Mouse (Mus musculus) megakaryocyte, adult 5-6 weeks (primary cell): ENCODE results near the gene Hand1. TPM values are rescaled to one million over a fixed set of nuclear protein-coding genes. Genes with fewer than 3 reads are reported as not detected.
"Not testable (repeated sequence)": the region's sequence is repeated elsewhere in the genome, so short reads cannot be mapped to it uniquely, and the experiment has no call there.

Experiments used
- ATAC-seq: 2 replicates; pipeline ENCODE4 v1.8.0; 2016; ENCODE audit warnings: mild to moderate bottlenecking, inconsistent platforms; ENCODE audit not compliant: poor library complexity, severe bottlenecking
- total RNA-seq, 2 experiments: library from RNA; stranded (forward) in 1 of 2; stranded (reverse) in 1 of 2; fragments of 153-499, 151-499 nt in 1 of 2; fragments of 221-1000, 200-1000 nt in 1 of 2; gene quantifications; 2 replicates each; pipeline versions ENCODE4 v1.2.3 to v1.2.4; 2015 to 2017

The Hand1 gene
- total RNA-seq (2015) (not detected in 2 replicates), total RNA-seq (2017) (not detected in 2 replicates)

DNA sequence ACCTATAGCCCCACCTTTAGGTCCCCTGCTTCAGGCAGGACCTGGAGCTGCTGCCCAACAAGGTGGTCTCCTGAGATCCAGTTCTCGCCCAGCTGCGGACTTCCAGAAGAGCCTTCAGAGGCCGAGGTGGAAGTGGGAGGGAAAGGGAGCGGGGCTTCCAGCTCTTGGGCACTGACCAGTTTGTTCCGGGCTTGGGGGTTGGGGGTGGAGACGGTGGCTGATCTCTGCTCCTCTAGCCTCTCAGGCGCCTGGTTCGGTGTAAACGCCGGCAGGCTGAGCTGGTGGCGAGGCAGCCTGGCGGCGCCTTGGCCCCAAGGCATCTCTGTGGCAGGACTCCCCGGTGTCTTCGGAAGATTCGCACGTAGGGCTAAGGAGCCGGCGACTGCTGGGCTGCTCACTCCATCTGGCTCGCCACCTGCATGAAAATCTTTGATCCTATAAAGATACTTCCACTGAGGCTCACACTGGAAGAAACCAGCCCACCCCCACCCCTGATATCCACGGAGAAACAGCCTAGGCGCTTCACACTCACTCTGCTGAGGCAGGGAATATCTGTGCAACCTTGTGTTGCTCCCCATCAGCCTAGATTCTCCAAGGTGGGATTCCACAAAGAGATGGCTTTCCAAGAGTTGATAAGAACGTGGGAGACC, at the start of gene Hand1:
Gene Hand1 (minus strand): TSS at position 267 of the 650 bp plus-strand sequence.
- ATAC-seq = no peak

DNA sequence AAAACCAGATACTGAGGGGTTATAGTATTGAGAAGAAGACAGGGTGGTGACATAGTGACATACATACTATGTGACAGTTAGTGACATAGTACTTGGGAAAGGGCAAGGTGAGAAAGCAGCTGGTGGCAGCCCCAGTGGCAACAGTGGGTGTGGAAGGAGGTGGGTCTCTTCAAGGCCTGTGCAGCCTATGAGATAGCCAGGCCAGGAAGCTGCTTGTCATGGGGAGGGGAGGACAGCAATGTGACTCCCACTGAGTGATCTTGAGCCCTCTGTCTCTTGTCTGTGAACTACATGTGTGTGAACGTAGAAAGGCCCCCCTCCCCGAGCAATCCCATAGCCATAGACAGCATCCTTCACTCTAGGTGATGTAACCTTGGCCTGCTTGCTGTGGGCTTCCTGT, 43.5 kb upstream of the Hand1 start:
- no peak for ATAC-seq

DNA sequence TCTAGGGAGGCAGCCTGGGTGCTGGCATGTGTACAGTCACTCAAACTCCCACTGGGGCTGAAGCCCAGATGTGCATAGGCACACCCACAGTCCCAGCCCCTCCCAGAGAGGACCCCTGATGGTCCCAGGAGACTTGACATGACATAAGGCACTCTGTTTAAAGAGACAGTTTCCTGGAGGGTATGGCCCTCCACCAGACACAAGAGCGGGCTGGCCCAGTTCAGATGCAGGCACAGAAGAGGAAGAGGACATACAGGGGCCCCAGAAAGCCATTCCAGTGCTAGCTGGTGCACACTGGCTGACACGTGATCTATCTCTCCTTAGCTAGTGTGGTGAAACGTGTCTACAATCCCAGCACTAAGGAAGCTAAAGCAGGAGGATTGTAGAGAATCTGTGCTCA, 40.4 kb upstream of the Hand1 start:
- ATAC-seq = no peak

DNA sequence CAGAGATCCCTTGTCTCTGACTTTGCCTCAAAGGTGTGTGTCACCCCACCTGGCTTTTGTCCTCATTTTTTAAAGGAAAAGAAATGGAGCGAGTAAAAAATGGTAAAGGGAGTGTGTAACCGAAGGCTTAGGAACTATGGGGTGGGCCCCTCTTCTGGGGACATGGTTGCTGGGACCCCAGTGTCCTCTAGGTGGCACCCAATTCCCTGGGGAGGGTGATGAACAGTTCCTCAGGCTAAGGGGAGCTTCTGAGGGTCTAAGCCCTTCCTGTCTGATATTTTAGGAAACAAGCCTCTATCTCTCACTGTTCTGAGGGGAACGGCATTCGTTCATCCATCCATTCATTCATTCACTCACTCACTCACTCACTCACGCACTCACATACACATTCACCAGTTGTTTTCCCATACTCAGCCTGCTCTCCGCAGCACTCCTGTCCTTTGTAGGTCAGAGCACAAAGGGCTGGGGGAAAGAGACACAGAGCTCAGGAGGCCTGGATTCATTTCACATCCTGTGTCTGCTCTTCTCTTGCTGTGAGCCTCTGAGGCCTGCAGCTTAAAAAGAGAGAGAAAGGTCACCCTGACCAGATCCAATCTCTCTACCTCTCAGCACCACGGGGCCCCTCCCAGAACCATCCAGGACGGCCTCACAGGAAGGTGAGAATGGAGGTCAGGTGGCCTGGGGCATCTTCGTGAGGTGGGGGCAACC, 36.3 kb upstream of the Hand1 start:
- no peak for ATAC-seq

DNA sequence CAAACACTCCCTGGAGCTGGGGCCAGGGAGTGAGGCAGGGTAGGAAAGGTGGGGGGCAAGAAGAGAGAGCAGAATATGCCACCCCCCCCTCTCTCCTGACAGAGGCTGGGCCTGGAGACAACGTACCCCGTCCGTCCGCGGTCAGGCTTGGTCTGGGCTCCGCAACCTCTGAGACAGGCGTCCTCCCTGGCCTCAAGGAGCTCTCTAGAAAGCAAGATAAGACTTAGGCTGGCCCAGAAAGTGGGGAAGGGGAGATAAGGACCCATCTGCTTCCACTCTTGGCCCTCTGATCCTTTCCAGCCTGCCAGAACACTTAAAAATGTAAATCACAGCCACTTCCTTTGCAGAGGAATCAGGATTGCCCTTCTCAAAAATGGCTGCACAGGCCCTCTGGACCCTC, 33.8 kb upstream of the Hand1 start:
- no peak for ATAC-seq

DNA sequence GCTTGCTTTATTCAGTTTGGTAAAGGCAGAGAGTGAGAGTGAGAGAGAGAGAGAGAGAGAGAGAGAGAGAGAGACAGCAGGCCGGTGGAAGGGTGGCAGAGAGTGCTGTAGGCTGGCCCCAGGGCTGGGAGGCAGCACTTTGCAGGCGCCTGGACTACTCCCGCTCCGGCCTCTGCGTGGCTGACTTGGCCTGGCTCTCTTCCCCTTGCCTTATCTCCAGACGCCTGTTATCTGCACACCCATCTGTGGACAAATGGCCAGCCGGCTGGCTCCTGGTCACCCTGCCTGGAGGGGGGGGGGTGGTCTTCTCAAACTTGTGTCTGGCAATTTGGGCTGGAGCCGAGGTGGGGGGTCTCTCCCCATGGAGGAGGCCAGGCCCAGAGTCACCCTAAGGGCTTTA, 32.0 kb upstream of the Hand1 start:
- no peak for ATAC-seq

DNA sequence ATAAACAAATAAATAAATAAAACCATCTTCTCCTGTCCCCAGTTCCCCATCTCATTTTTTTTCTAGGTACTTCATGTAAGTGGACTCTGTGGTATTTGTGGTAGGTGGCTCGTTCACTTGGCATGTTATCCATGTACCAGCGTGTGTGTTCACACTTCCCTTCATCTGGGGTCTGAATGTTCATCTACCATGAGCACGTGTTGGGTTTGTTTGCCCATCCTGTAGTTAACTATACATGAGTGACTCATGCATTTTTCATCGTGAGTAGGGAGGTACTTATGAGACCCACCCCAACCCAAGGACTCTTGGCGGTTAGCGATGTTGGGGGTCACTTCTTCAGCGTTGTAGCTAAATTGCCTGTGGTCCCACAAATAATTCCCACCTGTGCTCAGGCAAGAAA, 29.5 kb upstream of the Hand1 start:
- no peak for ATAC-seq

DNA sequence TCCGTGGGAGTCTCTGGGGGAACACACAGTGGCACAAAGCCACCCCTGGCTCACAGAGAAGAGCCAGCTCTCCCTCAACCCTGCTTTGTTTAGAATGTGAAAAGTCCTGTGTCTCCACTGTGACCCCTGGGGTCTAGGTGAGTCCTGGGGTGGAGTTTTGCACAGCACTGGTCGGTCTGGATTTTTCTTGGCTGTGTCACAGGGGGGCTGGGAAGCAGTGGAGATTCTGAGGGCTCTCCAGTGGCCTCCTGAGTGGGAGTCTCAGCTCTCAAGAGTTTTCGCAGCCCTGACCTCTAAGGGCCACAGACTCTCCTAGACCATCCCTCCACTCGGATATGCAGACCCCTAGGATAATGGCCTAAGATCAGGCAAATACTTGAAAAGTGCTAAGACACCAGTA, 25.1 kb upstream of the Hand1 start:
- no peak for ATAC-seq

DNA sequence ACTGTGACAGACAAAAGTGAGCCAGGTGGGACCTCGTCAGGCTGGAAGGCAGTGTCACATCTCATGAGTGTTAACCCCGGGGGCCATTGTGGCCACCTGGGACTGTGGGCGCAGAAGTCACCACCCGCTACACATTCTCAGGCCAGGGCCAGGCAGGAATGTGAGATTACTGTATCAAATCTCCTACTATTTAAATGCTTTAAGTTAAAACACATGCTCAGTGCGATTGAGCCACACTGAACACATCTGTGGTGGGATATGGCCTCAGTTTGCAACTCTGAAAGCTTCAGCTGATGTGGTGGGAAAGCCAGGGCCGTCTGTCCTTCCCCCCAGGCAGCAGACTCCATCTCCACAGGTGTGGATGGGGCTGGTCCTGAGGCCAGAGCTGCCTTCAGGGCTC, 21.0 kb upstream of the Hand1 start:
- ATAC-seq = no peak

DNA sequence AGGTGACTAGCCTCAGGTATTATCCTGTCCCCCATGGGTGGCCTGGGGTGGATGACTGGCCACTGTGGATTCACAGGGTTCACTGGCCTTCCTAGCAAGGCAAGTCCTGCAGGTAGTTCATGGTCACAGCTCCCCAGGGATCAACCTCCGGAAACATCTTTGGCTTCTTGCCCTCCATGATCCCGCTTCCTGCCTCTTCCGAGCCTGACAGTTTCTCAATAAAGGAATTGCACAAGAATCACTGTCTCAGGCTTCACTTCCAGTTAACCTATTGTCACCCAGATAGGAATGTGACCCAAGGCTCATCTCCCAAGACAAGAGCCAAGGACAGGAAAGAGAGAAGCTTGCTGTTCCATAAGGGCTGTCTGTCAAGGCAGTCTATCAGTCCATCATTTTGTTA, 18.3 kb upstream of the Hand1 start:
- peak; percentile 45 for ATAC-seq

DNA sequence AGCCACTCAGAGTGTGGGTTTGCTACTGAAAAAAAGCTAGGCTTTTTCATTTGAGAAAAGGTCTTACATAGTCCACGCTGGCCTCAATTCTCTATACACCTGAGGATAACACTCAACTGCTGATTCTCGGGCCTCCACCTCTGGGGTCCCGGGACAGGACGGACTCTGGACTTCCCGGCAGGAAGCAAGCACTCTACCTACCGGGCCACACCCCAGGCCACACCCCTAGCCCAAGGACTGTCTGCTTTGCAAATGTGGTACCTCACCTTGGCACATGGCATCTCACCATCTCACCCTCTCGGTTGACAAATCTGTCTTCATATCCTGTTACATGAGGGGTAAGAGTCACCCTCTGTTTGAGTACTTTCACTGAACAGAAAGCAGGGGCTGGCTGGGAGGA, 17.7 kb upstream of the Hand1 start:
- no peak for ATAC-seq

DNA sequence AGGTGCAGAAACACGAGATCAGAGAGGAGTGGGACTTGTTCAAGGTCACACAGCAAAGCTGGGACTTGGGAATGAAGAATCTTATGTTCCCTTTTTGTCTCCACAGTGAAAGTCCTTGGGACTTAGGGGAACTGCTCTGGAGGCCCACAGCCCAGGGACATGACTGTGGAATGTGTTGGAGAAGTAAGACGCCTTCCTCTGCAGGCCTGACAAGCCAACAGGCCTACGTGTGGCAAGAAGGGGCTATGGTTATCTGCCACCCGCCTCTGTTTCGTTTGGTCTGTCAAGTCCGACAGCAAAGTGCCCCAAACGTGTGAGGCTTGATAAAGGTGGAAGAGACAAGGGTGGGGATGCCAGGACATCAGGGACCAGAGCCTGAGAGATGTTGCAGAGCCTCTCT, 14.8 kb upstream of the Hand1 start:
- no peak for ATAC-seq

DNA sequence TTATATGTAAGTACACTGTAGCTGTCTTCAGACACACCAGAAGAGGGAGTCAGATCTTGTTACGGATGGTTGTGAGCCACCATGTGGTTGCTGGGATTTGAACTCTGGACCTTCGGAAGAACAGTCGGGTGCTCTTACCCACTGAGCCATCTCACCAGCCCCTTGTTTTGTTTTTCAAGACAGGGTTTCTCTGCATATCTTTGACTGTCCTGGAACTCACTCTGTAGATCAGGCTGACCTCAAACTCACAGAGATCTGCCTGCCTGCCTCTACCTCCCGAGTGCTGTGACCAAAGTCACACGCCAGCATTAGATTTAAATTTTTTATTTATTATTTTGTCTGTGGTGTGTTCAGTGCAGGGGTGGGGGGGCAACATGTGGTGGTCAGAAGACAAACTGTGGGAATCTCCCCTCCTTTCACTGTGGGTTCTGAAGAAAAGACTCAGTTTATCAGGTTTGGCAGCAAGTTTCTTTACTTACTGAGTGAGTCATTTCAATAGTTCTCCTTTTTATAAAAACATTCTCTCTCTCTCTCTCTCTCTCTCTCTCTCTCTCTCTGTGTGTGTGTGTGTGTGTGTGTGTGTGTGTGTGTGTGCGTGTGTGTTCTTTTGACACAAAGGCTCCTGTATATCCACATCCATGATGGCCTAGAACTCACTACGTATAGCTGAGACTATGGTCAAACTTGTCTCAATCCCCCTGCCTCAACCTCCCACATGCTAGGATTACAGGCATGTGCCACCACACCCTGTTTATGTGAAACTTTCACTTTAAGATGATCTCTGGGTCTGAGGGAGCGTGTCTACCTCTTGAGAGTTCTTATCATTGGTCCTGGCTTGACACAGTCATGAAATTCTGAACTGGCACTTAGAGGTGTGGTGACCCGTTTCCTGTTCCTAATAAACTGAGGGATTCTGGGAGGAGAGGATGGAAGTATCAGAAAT, 14.1 kb upstream of the Hand1 start:
- not testable (repeated sequence) for ATAC-seq

DNA sequence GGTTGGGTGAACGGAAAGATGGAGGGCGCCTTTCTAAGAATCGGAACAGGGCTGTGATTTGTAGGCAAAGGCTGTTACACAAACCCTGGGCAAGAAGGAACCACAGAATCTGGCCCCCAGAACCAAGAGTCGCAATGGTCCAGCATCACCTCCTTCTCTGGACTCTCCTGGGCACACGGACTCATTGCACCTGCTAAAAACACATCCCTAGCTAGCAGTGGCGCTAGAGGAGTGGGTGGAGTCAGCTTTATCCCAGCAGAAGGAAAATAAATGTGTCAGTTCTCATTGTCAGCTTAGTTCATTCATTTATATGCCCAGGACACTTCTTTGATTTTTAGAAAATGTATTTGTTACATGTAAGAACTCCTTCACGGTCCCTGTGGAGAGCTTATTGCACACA, 8.8 kb upstream of the Hand1 start:
- no peak for ATAC-seq

DNA sequence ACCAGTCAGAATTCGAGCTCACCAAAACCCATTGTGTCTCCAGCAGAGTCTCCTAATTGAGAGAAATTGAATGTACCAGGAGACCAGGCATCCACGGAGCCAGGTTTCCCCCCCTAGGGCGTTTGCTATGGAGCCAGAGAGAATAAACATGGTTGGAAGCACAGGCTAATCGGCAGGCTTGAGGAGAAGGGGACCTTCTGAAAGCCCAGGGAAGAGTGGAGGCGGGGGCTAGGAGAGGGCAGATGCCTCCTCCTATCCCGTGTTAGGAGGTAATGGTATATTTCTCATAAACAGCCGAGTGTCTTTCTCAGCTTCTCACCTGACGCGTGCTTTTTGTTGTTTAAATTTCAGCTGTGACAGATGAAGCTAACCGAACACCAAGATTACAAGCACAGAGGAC, 8.4 kb upstream of the Hand1 start:
- no peak for ATAC-seq

DNA sequence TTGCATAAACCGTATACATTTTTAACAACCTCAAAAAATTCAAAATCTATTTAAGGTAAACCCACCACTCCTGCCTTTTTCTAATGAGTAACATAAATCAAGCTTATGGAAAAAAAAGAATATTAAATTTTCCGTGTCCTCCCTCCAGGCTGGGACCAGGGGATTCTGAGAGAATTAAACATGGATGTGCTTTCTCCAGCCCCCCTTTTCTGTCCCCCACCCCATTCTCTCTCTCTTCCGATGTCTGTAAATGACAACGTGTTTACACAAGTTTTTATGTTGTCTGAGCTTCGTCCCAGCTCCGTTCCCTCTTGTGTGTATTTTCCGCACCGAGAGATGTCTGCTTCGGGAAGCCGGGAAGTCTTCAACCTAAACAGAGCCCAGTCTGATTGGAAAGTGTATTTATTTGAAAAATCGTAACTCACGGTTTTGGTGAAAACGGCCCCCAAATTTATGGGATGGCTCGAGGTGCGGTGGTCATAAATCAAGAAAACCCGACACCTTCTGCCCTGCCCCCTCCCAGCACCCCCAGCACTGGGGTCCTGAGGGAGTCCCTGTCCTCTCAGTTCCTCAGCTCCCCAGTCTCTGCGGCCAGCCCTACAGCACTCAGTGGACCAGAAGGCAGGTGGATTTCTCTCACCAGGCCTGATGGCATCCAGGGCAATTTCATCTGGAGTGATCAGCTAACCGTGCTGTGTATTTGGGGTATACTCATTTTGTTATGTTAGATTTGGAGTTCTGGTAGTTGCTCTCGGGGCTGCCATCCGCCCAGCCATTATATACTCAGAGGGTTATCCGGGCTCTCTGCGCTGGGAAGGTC, 5.5 kb upstream of the Hand1 start:
- no peak for ATAC-seq

DNA sequence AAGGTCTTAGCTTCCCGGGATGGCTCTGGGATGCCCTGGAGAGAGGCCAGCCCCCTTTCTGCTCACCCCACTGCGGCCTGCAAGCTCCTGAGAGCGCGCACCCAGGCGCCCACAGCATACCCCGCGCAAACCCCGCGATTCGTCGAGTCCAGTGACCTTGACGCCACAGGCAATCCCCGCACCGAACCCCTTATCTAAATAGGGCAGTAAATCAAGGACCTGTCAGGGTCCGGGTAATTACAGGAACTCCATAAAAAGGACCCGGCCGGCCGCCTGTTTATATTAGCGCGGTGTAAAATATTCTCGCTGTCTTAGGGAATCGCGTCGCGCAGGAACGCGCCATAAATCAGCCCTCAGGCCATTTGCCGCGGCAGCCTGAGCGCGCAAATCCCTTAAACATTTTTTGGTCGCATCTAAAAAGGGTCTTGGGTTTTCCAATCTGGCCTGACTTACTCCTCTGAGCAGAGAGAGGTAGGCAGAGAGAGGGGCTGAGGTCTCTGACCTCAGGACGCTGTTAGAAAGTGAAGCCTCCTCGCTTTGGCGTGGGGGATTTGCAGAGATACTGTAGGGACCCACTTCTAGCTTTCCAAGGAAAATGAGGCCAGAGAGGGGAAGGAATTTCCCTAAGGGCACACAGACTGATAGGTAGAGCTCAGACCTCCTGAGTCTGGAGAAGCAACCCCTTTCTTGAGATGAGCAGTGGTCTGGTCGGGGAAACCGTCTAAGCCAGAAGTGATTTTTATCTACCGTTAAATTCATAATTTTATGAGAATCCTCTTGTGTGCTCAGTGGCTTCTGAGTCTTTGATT, 4.5 kb upstream of the Hand1 start:
- ATAC-seq = no peak

DNA sequence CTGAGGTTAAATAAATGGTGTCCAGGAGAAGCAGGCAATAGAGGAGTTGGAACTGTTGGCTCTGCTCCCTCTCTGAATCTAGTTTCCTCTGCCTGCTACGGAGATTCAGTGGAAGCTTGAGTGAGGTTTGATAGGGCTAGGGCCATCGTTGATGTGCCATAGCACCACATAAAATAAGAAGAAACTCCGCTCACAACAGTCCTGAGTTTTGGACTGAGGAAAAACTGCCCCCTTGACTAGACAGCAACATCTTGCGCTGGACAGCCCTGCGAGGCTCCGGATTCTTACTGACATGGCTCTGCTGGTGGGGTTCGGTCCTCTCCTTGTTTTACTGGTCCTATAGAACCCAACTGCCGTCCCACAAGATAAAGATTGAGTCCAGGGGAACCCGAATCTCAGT, 3.8 kb upstream of the Hand1 start:
- ATAC-seq = no peak

DNA sequence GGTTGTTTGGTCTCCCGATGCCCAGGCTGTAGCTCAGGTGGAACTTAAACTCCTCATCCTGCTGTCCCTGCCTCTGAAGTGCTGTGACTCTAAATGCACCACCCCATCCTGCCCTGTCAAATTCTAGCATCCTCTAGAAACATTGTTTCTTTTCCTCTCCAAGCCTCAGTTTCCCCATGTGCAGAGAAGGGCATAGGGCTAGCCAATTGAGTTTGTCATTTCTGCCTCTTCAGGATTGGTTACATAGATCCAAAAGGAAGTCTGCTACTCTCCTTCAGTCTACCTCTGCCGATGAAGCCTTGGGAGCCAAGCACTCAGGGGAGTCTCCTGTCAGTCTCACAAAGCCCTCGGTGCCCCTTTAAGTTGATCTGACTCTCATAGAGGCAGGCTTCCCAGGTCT, 3.3 kb upstream of the Hand1 start:
- ATAC-seq = no peak

DNA sequence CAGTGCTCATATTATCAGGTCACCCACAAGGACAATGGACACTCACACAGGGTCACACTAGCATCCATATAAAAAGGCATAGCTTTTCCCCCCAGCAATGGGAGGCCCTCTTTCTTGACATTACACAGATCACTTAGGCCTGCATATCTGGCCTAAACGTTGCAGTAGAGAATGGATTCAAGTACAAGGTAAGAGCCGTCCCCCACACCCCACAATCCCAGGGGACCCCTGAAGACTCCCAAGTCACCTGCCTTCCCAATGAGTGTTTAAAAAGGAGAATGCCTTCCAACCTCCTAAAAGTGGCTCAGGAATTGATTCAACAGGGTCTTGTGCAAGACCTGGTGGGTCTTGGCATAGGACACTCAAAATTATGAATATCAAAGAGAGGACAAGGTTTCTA, 2.7 kb upstream of the Hand1 start:
- ATAC-seq = no peak
